Mouse (Mus musculus) mesoderm, embryonic 11.5 days (tissue): ENCODE data around the gene Cpsf6.

Source experiments
- DNase-seq: peaks from one replicate; pipeline ENCODE4 v3.0.0-alpha.2; 2012; ENCODE audit warnings: low read depth, low spot score

The Cpsf6 gene

GRCm38 (mm10) chr10:117385431-117385830, 5.6 kb upstream of the Cpsf6 start:
- DNase-seq = no peak

DNA sequence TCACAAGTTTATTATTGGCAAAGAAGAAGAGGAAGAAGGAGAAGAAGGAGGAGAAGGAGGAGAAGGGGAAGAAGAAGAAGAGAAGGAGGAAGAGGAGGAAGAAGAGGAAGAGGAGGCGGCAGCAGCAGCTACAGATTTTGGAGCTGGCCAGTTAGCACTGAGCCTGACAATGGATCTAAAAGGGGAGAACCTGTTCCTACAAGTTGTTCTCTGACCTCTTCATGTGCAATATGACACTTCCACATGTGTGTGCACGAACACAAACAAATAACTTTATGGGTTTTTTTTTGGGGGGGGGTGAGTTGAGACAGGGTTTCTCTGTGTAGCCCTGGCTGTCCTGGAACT, 5.2 kb upstream of the Cpsf6 start:
- DNase-seq = no peak

DNA sequence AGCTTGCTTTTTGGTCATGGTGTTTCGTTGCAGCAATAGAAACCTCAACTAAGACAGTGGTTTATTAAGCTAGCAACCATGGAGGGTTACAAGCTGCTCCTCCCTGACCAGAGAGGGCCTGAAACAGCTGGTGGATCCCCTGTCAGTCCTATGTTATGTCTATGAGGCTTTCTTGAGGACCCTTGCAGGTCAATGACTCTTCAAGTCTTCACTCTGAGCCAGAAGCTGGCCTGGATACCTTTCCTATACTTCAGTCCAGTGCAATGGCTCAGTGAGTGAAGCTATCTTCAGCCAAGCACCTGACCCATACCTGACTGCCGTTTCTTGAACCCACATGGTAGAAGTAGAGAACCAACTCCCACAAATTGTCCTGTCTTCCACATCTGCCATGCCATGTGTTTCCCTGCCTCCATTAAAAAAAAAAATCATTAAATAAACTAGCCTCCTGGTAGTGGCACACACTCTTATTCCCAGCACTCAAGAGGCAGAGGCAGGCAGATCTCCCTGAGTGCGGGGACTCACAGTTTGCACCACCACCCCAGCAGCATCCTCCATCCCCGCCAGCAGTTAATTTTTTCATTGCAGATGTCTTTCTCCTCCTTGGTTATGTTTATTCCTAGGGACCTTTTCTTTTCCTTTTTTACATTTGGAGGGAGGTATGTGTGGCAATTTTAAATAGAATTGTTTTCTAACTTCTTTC, 4.7 kb upstream of the Cpsf6 start:
- no peak for DNase-seq

DNA sequence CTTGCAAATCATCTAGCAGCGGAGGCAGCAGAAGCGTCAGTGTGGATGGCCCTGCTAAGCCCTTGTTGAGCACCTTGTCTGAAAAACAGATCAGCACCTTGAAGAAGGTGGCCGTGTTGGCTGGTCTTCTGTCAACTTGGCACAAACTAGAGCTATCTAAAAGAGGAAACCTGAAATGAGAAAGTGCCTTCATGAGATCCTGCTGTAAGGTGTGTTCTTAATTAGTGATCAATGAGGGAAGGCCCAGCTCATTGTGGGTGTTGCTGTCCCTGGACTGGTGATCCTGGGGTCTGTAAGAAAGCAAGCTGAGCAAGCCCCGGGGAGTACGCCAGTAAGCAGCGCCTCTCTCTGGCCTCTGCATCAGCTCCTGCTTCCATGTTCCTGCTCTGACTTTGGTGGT, 4.1 kb upstream of the Cpsf6 start:
- no peak for DNase-seq

GRCm38 (mm10) chr10:117382996-117383550, 3.3 kb upstream of the Cpsf6 start:
- DNase-seq = no peak

DNA sequence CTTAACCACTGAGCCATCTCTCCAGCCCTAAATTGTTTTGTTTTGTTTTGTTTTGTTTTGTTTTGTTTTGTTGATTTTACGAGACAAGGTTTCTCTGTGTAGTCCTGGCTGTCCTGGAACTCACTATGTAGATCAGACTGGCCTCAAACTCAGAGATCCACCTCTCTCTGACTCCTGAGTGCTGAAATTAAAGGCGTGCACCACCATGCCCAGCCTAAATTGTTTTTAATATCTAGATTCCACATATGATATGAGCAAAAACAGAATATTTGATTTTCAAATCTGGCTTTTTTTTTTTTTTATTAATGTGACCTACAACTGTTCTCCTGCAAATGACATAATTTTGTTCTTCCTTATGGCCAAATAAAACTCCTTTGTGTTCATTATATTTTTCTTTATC, 2.3 kb upstream of the Cpsf6 start:
- no peak for DNase-seq

GRCm38 (mm10) chr10:117380721-117381570, 1.1 kb upstream of the Cpsf6 start:
- DNase-seq = no peak

DNA sequence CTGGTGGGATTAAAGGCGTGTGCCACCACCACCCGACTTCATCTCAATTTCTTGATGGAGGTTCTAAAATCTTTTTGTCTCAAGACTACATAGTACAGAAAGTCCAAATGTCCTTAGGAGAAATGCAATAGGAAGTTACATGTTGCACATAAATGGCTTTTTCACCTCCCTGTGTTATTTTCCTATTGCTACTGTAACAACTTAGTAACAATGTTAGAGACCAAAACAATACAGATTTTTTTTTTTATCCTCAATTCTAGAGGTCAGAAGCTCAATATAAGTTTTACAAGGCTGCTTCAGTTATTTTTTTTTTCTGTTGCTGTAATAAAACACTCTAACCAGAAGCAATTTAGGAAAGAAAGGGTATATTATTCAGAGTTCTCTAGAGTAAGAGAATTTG, 374 bp downstream of the Cpsf6 start:
- no peak for DNase-seq

- DNase-seq = no peak
These were observed 1.2 kb downstream of the Cpsf6 start for GRCm38 (mm10) chr10:117378642-117379041.

GRCm38 (mm10) chr10:117378291-117378555, 1.6 kb downstream of the Cpsf6 start:
- DNase-seq = no peak

GRCm38 (mm10) chr10:117377431-117378290, 2.2 kb downstream of the Cpsf6 start:
- peak; percentile 16 for DNase-seq

DNA sequence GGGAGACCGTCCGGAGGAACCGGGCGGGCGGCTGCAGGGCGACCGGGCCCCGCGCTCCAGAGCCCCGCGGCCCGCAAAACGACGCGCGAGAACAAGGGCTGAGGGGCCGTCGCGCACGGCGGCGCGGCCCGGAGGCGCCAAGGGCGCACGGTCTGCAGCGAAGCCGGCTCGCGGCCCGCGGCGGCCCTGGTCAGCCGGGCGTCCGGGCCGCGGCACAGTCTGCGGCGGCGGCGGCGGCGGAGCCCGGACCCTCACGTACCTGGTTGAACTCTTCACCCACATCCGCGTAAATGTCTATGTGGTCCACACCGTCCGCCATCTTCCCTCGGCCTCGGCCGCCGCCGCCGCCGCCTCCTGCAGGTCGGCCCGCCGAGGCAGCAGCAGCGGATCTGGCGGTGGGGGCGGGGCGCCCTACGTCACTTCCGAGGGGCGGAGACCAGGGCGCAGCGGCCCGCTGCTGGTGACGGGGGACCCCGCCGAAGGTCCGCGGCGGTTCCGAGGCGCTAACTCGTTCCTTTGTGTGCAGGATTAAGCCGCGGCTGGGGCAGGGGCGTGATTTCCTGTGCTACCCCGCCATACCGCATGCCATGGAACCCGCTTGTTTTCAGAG, 3.1 kb downstream of the Cpsf6 start:
- peak; percentile 97 for DNase-seq

DNA sequence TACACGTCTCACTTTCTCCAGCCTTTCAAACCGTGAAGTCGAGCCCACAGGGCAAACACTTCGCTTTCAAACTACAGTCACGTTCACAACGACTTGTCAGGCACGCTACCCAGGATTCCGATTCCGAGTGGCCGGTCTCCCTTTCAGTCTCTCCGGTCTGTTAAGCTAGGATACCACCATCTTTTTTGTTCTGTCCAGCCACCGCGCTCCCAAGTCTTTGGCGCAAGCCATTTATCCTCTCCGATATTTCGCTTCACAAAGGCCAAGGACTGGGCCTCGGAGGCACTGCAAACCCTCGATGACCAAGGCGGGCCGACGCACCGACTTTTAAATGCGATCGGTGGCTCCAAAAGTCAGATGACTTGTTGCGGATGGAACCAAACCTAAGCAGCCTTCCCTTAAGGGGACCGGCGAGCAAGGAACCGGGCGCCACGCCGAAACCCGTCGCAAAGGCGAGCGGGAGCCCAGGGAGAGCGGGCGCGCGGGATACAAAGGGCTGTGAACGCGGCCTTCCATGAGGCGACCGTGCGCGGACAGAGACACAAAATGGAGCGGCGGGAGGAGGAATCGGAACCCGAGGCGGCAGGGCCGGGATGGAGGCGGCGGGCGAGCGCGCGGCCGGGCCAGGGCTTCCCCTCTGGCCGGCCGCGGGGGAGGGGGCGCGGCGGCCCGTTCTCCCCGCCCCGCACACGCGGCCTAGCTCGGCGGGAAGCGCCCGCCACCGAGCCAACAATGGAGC, 3.8 kb downstream of the Cpsf6 start:
- DNase-seq = peak; percentile 41

DNA sequence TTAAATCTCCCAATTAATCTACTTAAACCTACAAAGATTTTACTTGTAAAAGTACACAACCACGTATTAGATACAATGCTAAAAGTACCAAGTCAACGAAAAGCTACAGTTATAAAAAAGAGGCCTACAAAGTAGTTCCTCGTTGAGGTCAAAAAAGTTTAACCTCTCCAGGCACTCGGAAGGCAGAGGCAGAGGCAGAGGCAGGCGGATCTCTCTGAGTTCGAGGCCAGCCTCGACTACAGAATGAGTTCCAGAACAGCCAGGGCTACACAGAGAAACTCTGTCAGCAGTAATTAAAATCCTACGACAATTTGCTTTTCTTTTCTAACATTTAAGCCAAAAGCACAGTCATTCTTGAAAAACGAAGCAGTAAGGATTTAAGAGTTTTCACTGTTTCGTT, 4.7 kb downstream of the Cpsf6 start:
- DNase-seq = no peak

GRCm38 (mm10) chr10:117363106-117363505, 16.7 kb downstream of the Cpsf6 start:
- DNase-seq = peak; percentile 72

- no peak for DNase-seq
These were observed 20.9 kb downstream of the Cpsf6 start for GRCm38 (mm10) chr10:117358891-117359290.

GRCm38 (mm10) chr10:117343000-117343399, 36.8 kb downstream of the Cpsf6 start:
- no peak for DNase-seq

DNA sequence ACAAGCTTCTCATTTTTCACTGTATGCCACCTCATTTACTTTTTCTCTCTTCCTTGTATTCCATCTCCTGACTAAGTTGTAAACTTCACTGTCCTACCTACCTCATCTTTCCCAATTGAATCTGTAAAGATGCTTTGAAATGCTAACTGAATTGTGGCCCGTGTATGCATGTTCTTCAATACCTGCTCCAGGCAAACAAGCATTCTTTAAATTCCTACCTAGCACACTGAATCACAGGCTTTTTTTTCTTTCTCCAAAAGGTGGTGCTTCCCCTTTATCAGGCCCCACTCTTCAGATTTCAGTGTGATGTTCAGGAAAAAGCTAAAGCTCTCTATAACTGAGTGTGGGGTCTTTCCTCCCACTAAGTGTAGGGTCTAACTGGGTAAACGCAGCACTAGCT, 37.4 kb downstream of the Cpsf6 start:
- DNase-seq = no peak

- DNase-seq = no peak
These were observed 38.8 kb downstream of the Cpsf6 start for GRCm38 (mm10) chr10:117341029-117341428.

GRCm38 (mm10) chr10:117339241-117339640, 40.6 kb downstream of the Cpsf6 start:
- DNase-seq = no peak

- no peak for DNase-seq
These were observed 41.9 kb downstream of the Cpsf6 start for GRCm38 (mm10) chr10:117337946-117338345.
